Mouse (Mus musculus) G1E (cell line): Measurements from ENCODE around the gene Fam19a5. TPM values are rescaled to one million over a fixed set of nuclear protein-coding genes. Genes with fewer than 3 reads are reported as not detected.

Source experiments
- ATAC-seq: 2 replicates; pipeline ENCODE4 v1.8.0; 2016; ENCODE audit warnings: mild to moderate bottlenecking; ENCODE audit not compliant: insufficient number of reproducible peaks, poor library complexity, low FRiP score, severe bottlenecking; ENCODE audit errors: extremely low read depth
- DNase-seq: peaks from one replicate; pipeline ENCODE4 v3.0.0; 2012; ENCODE audit warnings: low spot score
- H3K27me3 ChIP-seq: 2 replicates; pipeline ENCODE4 v1.6.1; 2012; ENCODE audit warnings: mild to moderate bottlenecking, low read length, inconsistent platforms; ENCODE audit not compliant: insufficient read depth
- H3K36me3 ChIP-seq: replicated peaks from 2 replicates; pipeline ENCODE3; 2012; ENCODE audit warnings: mild to moderate bottlenecking, inconsistent platforms
- H3K4me1 ChIP-seq: 2 replicates; pipeline ENCODE4 v1.6.1; 2012; ENCODE audit warnings: low read depth, low read length, inconsistent platforms, mixed read lengths; ENCODE audit not compliant: insufficient read depth
- H3K4me3 ChIP-seq: 2 replicates; pipeline ENCODE4 v1.5.1; 2012; ENCODE audit warnings: low read depth, mild to moderate bottlenecking, inconsistent platforms, low read length, moderate library complexity, mixed read lengths
- H3K9me3 ChIP-seq: replicated peaks from 2 replicates; pipeline ENCODE4 v1.6.1; 2012; ENCODE audit warnings: inconsistent platforms
- CTCF ChIP-seq: IDR thresholded peaks from 2 replicates; pipeline ENCODE4 v1.5.1; 2012; ENCODE audit warnings: low read depth, low read length, inconsistent platforms, mixed read lengths
- GATA1 ChIP-seq: IDR thresholded peaks from 2 replicates; pipeline ENCODE4 v1.6.1; 2012; ENCODE audit warnings: borderline replicate concordance, low read length, inconsistent platforms, mixed read lengths
- GATA2 ChIP-seq: IDR thresholded peaks from 2 replicates; pipeline ENCODE4 v1.6.1; 2012; ENCODE audit warnings: low read depth, low read length, inconsistent platforms, borderline replicate concordance
- POLR2AphosphoS5 ChIP-seq: IDR thresholded peaks from 2 replicates; pipeline ENCODE4 v1.6.1; 2012; ENCODE audit warnings: low read depth, low read length, inconsistent platforms; ENCODE audit not compliant: insufficient replicate concordance
- TAL1 ChIP-seq: conservative IDR thresholded peaks from 2 replicates; pipeline ENCODE4 v1.6.1; 2012; ENCODE audit warnings: low read depth, low read length, inconsistent platforms, mixed read lengths
- polyA plus RNA-seq: library from polyadenylated mRNA; stranded (reverse); fragments of >175 nt; gene quantifications from 2 replicates; pipeline ENCODE4 v1.2.3, GENCODE M21; 2012
- total RNA-seq, 2 experiments: library from RNA; stranded (forward) in 1 of 2; stranded (reverse) in 1 of 2; fragments of 200-1000 nt in 1 of 2; fragments of >200 nt in 1 of 2; fragmentation: Nextera tagmentation in 1 of 2; gene quantifications; 2 replicates each; pipeline ENCODE4 v1.2.3; 2014 to 2017

The Fam19a5 gene
- total and polyA plus RNA-seq, 3 experiments: not detected

- DNase-seq: no peak
- no peak for ATAC-seq
- TF ChIP-seq GATA2 (no peak), CTCF (no peak), GATA1 (no peak), POLR2AphosphoS5 (no peak), TAL1 (no peak)
- no peak overlapping the region for H3K4me3 ChIP-seq
- peaks cover 84% of the 10 kb centered on the region for H3K9me3 ChIP-seq
- no peaks in the 10 kb centered on the region for H3K36me3 ChIP-seq
- H3K27me3 ChIP-seq: no peaks in the 10 kb centered on the region
- H3K4me1 ChIP-seq: no peaks in the 10 kb centered on the region
Measured at GRCm38 (mm10) chr15:87590975-87591374, 46.9 kb downstream of the Fam19a5 start.

DNA sequence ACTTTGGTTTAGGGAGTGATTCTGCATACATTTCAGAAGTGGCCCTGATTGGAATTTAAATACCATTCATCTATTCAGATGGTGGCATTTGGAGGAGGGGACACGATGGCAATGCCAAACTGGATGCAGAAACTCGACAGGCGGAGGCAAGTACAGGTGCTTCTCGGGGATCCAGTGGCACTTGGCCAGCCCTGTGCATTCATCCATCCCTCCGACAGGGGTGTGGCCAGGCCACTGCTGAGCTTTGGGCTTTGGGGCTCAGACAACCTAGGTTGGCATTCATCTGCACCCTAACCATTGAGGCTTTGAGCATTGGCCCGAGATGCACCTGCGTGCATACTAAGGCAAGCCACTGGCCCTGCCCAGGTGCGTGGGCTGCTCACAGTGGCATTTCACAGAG, 52.6 kb downstream of the Fam19a5 start:
- Histone ChIP-seq H3K27me3 (no peaks in the 10 kb centered on the region; the same call in 1 of the 2 replicates), H3K4me3 (no peak overlapping the region; the same call in 1 of the 2 replicates), H3K9me3 (peaks cover 86% of the 10 kb centered on the region), H3K36me3 (no peaks in the 10 kb centered on the region), H3K4me1 (no peaks in the 10 kb centered on the region)
- DNase-seq (no peak), ATAC-seq (no peak)
- TF ChIP-seq POLR2AphosphoS5 (no peak), CTCF (no peak)

DNA sequence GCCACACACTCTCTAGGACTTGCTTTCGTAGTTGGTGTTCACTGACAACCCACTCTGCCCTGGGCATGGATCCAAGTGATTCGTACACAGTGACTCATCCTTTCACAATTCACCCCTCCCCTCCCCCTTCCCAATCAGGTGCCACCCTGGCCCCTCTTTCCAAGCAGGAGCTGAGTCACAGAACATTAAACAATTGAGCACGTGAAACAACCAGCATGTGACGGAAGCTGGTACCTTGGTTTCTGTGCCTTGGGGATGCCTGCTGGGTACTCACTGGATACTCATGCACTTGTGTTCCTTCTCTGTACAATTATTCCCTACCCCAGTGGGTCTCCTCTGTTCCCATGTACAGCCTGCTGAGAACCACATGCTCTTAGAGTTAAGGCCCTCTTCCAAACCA, 53.0 kb downstream of the Fam19a5 start:
- Histone ChIP-seq H3K9me3 (peaks cover 86% of the 10 kb centered on the region), H3K27me3 (no peaks in the 10 kb centered on the region; the same call in 1 of the 2 replicates), H3K4me3 (no peak overlapping the region), H3K4me1 (no peaks in the 10 kb centered on the region), H3K36me3 (no peaks in the 10 kb centered on the region)
- no peak for ATAC-seq
- TF ChIP-seq GATA1 (no peak), POLR2AphosphoS5 (no peak), GATA2 (no peak), CTCF (no peak), TAL1 (no peak)
- DNase-seq: no peak

- no peak for TF ChIP-seq GATA1
- no peak for TF ChIP-seq TAL1
- no peak for TF ChIP-seq CTCF
- TF ChIP-seq GATA2: no peak
- no peak for TF ChIP-seq POLR2AphosphoS5
- ATAC-seq: no peak
- DNase-seq: no peak
- Histone ChIP-seq H3K9me3 (peaks cover 89% of the 10 kb centered on the region), H3K36me3 (no peaks in the 10 kb centered on the region), H3K27me3 (no peaks in the 10 kb centered on the region; the same call in 1 of the 2 replicates), H3K4me3 (no peak overlapping the region), H3K4me1 (no peaks in the 10 kb centered on the region)
Measured at GRCm38 (mm10) chr15:87597766-87598165, 53.7 kb downstream of the Fam19a5 start.

DNA sequence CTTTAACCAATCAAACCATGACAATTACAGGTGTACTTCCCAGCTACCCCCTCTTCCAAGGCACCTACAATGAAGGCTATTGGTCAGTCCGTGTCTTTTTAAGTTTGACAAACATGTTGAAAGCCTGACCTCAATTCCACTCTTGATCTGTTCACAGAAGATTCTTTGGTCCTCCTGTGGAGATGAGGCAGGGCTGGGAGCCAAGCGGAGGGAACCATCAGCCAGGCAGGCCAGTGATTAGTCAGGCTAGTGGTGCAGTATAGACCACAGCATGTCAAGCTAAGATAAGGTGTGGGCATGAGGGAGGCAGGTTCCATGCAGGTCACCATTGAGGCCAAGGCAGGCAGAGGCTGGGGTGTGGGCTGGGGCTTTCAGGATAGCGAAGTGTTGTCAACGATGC, 54.5 kb downstream of the Fam19a5 start:
- H3K9me3 ChIP-seq: peaks cover 86% of the 10 kb centered on the region
- no peaks in the 10 kb centered on the region; the same call in 1 of the 2 replicates for H3K27me3 ChIP-seq
- TF ChIP-seq TAL1: no peak
- TF ChIP-seq GATA2: no peak
- TF ChIP-seq CTCF: no peak
- no peak for TF ChIP-seq GATA1
- no peak for TF ChIP-seq POLR2AphosphoS5
- H3K4me3 ChIP-seq: no peak overlapping the region
- no peaks in the 10 kb centered on the region for H3K4me1 ChIP-seq
- DNase-seq (no peak), ATAC-seq (no peak)
- H3K36me3 ChIP-seq: no peaks in the 10 kb centered on the region

GRCm38 (mm10) chr15:87603316-87603715, 59.2 kb downstream of the Fam19a5 start:
- no peak for TF ChIP-seq CTCF
- no peak for TF ChIP-seq GATA2
- no peak for TF ChIP-seq TAL1
- TF ChIP-seq POLR2AphosphoS5: no peak
- TF ChIP-seq GATA1: no peak
- no peak overlapping the region for H3K4me3 ChIP-seq
- H3K27me3 ChIP-seq: no peaks in the 10 kb centered on the region
- peaks cover 90% of the 10 kb centered on the region for H3K9me3 ChIP-seq
- no peaks in the 10 kb centered on the region for H3K36me3 ChIP-seq
- H3K4me1 ChIP-seq: no peaks in the 10 kb centered on the region
- ATAC-seq: no peak
- DNase-seq: no peak
